Mouse (Mus musculus): Measurements from ENCODE around the gene Gal.

GRCm38 (mm10) chr19:3436840-3437239 is 22.5 kb upstream of the Gal start:
- TF ChIP-seq POLR2A (IDR thresholded peaks at IDR 0.05; ENCODE audit: borderline replicate concordance, extremely low read depth, insufficient read depth, insufficient read length, poor library complexity, severe bottlenecking) (no peak), CTCF (IDR thresholded peaks at IDR 0.05; ENCODE audit: borderline replicate concordance, extremely low read depth, insufficient read depth, insufficient read length) (peak; percentile 54)
